Mouse (Mus musculus) hindbrain, embryonic 14.5 days (tissue): ENCODE results near the gene Acer3. TPM values are rescaled to one million over a fixed set of nuclear protein-coding genes. Genes with fewer than 3 reads are reported as not detected.
"Not testable (repeated sequence)": the region's sequence is repeated elsewhere in the genome, so short reads cannot be mapped to it uniquely, and the experiment has no call there.

Source experiments
- ATAC-seq: fragments of 200-750 bp; cut with Nextera tagmentation; 2 replicates; pipeline ENCODE4 v1.8.0; 2017; ENCODE audit warnings: moderate number of reproducible peaks, mild to moderate bottlenecking, moderate TSS enrichment, moderate library complexity; ENCODE audit not compliant: low FRiP score
- DNase-seq: peaks from one replicate; pipeline ENCODE4 v3.0.0-alpha.2; 2015; ENCODE audit warnings: low spot score
- H3K27ac ChIP-seq: fragments of 300-500 bp; sonication (generic); 2 replicates; pipeline ENCODE4 v1.5.1; 2014; ENCODE audit warnings: mild to moderate bottlenecking, moderate library complexity
- H3K27me3 ChIP-seq: fragments of 300-500 bp; sonication (generic); 2 replicates; pipeline ENCODE4 v1.6.1; 2014; ENCODE audit warnings: mild to moderate bottlenecking, low read length, mixed read lengths; ENCODE audit not compliant: control insufficient read depth, insufficient read depth
- H3K36me3 ChIP-seq: fragments of 300-500 bp; sonication (generic); replicated peaks from 2 replicates; pipeline ENCODE4 v1.6.1; 2014; ENCODE audit not compliant: control insufficient read depth, insufficient read depth
- H3K4me1 ChIP-seq: fragments of 300-500 bp; sonication (generic); replicated peaks from 2 replicates; pipeline ENCODE4 v1.6.1; 2014; ENCODE audit warnings: antibody characterized with exemption, low read length, mixed read lengths; ENCODE audit not compliant: control insufficient read depth, insufficient read depth
- H3K4me2 ChIP-seq: fragments of 300-500 bp; sonication (generic); replicated peaks from 2 replicates; pipeline ENCODE4 v1.6.1; 2014; ENCODE audit warnings: mild to moderate bottlenecking, moderate library complexity
- H3K4me3 ChIP-seq: fragments of 300-500 bp; sonication (generic); replicated peaks from 2 replicates; pipeline ENCODE4 v1.5.1; 2014; ENCODE audit warnings: mild to moderate bottlenecking, low read length
- H3K9ac ChIP-seq: fragments of 300-500 bp; sonication (generic); 2 replicates; pipeline ENCODE4 v1.6.1; 2014
- H3K9me3 ChIP-seq: fragments of 300-500 bp; sonication (generic); 2 replicates; pipeline ENCODE4 v1.6.1; 2016; ENCODE audit warnings: low read length; ENCODE audit not compliant: control insufficient read depth
- WGBS: fragments of 180-500 bp; shearing (Covaris S2); extraction: QIAGEN DNeasy Blood & Tissue Kit; methylation state at CpG from one replicate; pipeline ENCODE4 v1.1.7; 2014; 5-methylcytosine and 5-hydroxymethylcytosine counted together
- polyA plus RNA-seq: library from polyadenylated mRNA; unstranded; fragments of >200 nt; fragmentation: Nextera tagmentation; extraction: Ambion mirVana; gene quantifications from 2 replicates; pipeline ENCODE4 v1.2.1, GENCODE M21; 2014

Gene Acer3
- polyA plus RNA-seq, 1 experiment from 2014 or later, result 27.4 TPM

DNA sequence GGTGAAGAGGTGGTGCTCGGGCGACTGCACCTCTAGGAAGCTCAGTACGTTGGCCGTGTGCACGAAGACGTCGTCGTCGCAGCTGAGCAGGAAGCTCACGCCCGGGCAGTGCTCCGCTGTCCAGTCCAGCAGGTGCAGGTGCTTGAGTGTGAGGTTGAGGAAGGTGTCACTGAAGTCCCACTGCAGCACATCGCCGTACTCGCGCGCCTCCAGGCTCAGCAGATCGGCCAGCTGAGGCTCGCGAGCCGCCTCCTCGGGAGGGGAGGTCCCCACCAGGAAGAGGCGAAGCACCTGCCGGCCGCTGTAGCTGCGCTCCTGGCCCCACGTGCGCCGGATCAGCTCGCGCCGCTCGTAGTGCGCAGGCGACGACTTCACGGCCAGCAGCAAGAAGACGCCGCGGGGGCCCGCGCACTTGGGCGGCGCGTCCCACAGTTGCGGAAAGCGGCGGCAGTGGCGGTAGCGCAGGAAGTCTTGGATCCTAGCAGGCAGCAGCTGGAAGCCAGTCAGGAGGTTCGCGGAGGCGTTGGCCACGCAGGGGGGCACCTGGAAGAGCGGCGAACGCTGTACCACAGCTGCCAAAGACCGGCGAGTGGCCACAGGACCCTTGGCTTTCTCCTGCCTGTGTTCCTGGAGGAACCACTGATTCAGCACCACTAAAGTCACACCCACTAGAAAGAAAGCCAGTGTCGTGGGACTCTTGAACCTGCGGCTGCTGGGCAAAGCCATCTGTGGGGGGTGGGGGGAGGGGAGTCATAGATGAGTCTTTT lies 126.8 kb downstream of the Acer3 start:
- peak overlapping the region; percentile 57 for H3K9ac ChIP-seq
- no peaks in the 10 kb centered on the region for H3K9me3 ChIP-seq
- H3K36me3 ChIP-seq, result no peaks in the 10 kb centered on the region
- H3K4me3 ChIP-seq, result peak overlapping the region; percentile 44
- under 1% methylated on average over 61 of the region's 61 CpGs for WGBS
- peak; percentile 49; the same call in 1 of the 2 replicates for ATAC-seq
- peaks cover 66% of the 10 kb centered on the region for H3K27me3 ChIP-seq
- H3K4me1 ChIP-seq, result peaks cover 11% of the 10 kb centered on the region
- H3K4me2 ChIP-seq, result peak overlapping the region; percentile 97
- no peak overlapping the region for H3K27ac ChIP-seq
- peak; percentile 48 for DNase-seq

DNA sequence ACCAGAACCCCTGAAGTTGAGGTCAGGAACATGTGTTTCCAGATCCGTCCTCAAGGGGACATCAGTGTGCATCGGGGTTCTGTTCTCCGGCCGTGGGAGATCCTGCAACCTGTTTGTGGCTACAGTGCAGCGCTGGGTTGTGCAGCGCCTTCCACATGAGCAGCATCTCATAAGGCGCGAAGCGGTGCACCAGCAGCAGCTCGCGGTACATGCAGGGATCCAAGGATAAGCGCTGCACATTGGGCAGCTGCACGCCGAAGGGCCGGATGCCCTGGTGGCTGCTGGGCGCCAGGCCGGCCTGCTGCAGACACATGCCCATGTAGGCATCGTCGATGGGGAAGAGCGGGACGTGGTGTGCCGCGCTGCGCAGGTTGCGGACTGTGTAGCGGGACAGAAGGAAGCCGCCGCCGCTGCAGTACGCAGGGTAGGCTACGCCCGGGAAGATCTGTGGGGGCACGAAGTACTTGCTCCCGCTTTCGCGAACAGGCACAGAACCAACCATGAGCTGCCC lies 127.4 kb downstream of the Acer3 start:
- H3K4me3 ChIP-seq, result peak overlapping the region; percentile 44
- peak overlapping the region; percentile 57 for H3K9ac ChIP-seq
- H3K36me3 ChIP-seq, result no peaks in the 10 kb centered on the region
- H3K9me3 ChIP-seq, result no peaks in the 10 kb centered on the region
- no peak overlapping the region for H3K27ac ChIP-seq
- peaks cover 11% of the 10 kb centered on the region for H3K4me1 ChIP-seq
- DNase-seq, result peak; percentile 49
- 4% methylated on average over 36 of the region's 36 CpGs for WGBS
- peak; percentile 66 for ATAC-seq
- peaks cover 69% of the 10 kb centered on the region for H3K27me3 ChIP-seq
- H3K4me2 ChIP-seq, result peak overlapping the region; percentile 97

GRCm38 (mm10) chr7:98191571-98192250 lies 129.3 kb downstream of the Acer3 start:
- WGBS, result 71% methylated on average over 17 of the region's 17 CpGs
- Histone ChIP-seq H3K27me3 (peaks cover 61% of the 10 kb centered on the region), H3K4me1 (peaks cover 11% of the 10 kb centered on the region)

DNA sequence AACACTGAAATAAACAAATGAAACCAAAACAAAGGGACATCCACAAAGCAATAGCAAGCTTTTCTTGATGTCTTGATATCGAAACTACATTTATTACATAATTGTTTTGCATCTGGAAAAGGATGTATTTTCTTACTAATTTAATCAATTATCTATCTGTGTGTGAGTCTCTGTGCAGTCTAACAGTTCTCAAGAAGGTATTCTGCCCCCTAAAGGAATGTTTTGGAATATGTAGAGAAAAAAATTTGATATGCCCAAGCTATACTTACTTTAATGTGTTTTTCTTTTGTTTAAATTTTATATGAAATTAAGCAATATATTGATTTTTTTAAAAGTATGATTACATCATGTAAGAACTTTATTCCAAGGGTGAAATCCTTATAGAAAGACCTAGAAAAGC lies 130.4 kb downstream of the Acer3 start:
- no peak overlapping the region for H3K9ac ChIP-seq
- WGBS, result 90% methylated on average over 1 of the region's 1 CpGs
- H3K27ac ChIP-seq, result no peak overlapping the region
- peaks cover 16% of the 10 kb centered on the region for H3K4me1 ChIP-seq
- H3K9me3 ChIP-seq, result no peaks in the 10 kb centered on the region
- ATAC-seq (no peak), DNase-seq (no peak)
- no peak overlapping the region for H3K4me3 ChIP-seq
- H3K36me3 ChIP-seq, result no peaks in the 10 kb centered on the region
- H3K4me2 ChIP-seq, result no peak overlapping the region
- peaks cover 50% of the 10 kb centered on the region for H3K27me3 ChIP-seq

More at GRCm38 (mm10) chr7:98191571-98192250, 129.3 kb downstream of the Acer3 start:
- Histone ChIP-seq H3K9ac (no peak overlapping the region), H3K4me2 (no peak overlapping the region), H3K4me3 (no peak overlapping the region), H3K36me3 (no peaks in the 10 kb centered on the region), H3K9me3 (no peaks in the 10 kb centered on the region), H3K27ac (no peak overlapping the region)
- ATAC-seq, result no peak
- no peak for DNase-seq

DNA sequence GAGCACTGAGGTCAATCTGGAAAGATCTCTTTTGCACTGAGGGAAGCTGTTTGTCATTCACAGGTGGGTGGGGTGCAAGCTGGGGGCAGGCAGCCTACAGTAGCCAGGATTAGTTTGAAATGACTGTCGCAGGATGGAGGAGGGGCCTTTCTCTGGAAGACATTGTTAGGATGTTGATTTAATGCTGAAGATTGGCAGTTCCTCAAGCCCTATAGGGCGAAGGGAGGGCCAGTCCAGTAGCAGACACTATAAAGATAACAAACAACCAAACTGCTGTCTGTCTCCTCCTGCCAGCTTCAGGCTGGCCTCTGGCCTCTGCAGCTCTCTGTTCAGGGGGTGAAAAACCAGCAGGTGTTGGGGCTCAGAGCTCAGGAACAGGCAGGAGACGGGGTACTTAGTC lies 131.3 kb downstream of the Acer3 start:
- DNase-seq (no peak), ATAC-seq (no peak)
- no peak overlapping the region for H3K9ac ChIP-seq
- no peak overlapping the region for H3K27ac ChIP-seq
- no peaks in the 10 kb centered on the region for H3K36me3 ChIP-seq
- peaks cover 20% of the 10 kb centered on the region for H3K4me1 ChIP-seq
- 47% methylated on average over 3 of the region's 3 CpGs for WGBS
- H3K27me3 ChIP-seq, result peaks cover 42% of the 10 kb centered on the region
- no peaks in the 10 kb centered on the region for H3K9me3 ChIP-seq
- no peak overlapping the region for H3K4me3 ChIP-seq
- H3K4me2 ChIP-seq, result no peak overlapping the region

DNA sequence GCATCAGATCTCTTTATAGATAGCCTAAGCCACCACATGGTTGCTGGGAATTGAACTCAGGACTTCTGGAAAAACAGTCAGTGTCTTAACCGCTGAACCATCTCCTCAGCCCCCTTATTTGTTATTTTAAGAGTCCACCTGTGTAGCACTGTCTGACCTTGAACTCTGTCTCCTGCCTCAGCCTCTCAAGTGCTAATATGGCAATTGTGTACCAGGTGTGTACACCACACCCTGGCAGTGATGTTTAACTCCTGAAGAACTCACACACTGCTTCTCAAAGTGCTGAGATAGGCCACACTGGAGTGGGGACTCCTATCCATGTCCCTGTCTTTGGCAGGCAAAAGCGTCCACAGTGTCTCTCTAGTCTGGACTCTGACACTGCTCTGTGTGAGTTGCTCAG lies 132.3 kb downstream of the Acer3 start:
- Histone ChIP-seq H3K27ac (no peak overlapping the region), H3K36me3 (no peaks in the 10 kb centered on the region), H3K4me3 (no peak overlapping the region), H3K9me3 (no peaks in the 10 kb centered on the region), H3K4me1 (peaks cover 15% of the 10 kb centered on the region), H3K9ac (no peak overlapping the region), H3K27me3 (peaks cover 31% of the 10 kb centered on the region), H3K4me2 (no peak overlapping the region)
- 93% methylated on average over 2 of the region's 2 CpGs for WGBS
- ATAC-seq (no peak), DNase-seq (no peak)

- H3K4me3 ChIP-seq, result no peak overlapping the region
- no peak overlapping the region for H3K9ac ChIP-seq
- DNase-seq (no peak), ATAC-seq (no peak)
- no peak overlapping the region for H3K27ac ChIP-seq
- no peaks in the 10 kb centered on the region for H3K36me3 ChIP-seq
- H3K9me3 ChIP-seq, result no peaks in the 10 kb centered on the region
- no peak overlapping the region for H3K4me2 ChIP-seq
- WGBS, result 96% methylated on average over 2 of the region's 2 CpGs
- H3K27me3 ChIP-seq, result peaks cover 27% of the 10 kb centered on the region
- peaks cover 10% of the 10 kb centered on the region for H3K4me1 ChIP-seq
Observed at GRCm38 (mm10) chr7:98188238-98188637, 132.8 kb downstream of the Acer3 start.

- not testable (repeated sequence) for H3K4me1 ChIP-seq, H3K9me3 ChIP-seq, H3K4me3 ChIP-seq, H3K36me3 ChIP-seq, DNase-seq, H3K4me2 ChIP-seq, ATAC-seq, H3K27ac ChIP-seq, H3K9ac ChIP-seq
- H3K27me3 ChIP-seq, result peaks cover 18% of the 10 kb centered on the region
- 72% methylated on average over 3 of the region's 3 CpGs for WGBS
Observed at GRCm38 (mm10) chr7:98187332-98187731, 133.7 kb downstream of the Acer3 start.

GRCm38 (mm10) chr7:98186637-98187036 lies 134.4 kb downstream of the Acer3 start:
- DNase-seq (peak; percentile 61), ATAC-seq (peak; percentile 86; the same call in 1 of the 2 replicates)
- Histone ChIP-seq H3K9me3 (no peaks in the 10 kb centered on the region), H3K27ac (peak overlapping the region; percentile 71; the same call in 1 of the 2 replicates), H3K4me1 (peaks cover 8% of the 10 kb centered on the region), H3K4me2 (no peak overlapping the region), H3K36me3 (no peaks in the 10 kb centered on the region), H3K4me3 (no peak overlapping the region), H3K9ac (no peak overlapping the region), H3K27me3 (peaks cover 11% of the 10 kb centered on the region)
- WGBS, result 24% methylated on average over 8 of the region's 8 CpGs
